Mouse (Mus musculus) cortical plate, adult 2 months (tissue): Measurements from ENCODE around the gene Foxa3.

Source experiments
- CTCF ChIP-seq: fragments of 200-500 bp; IDR thresholded peaks from 2 replicates; pipeline ENCODE4 v1.5.1; 2011; ENCODE audit warnings: mild to moderate bottlenecking, control low read depth, low read length; ENCODE audit not compliant: insufficient read depth; ENCODE audit errors: extremely low read depth
- POLR2A ChIP-seq: fragments of 200-500 bp; IDR thresholded peaks from 2 replicates; pipeline ENCODE4 v1.6.1; 2011; ENCODE audit warnings: mild to moderate bottlenecking, low read length, control low read depth; ENCODE audit not compliant: insufficient read depth; ENCODE audit errors: extremely low read depth

- TF ChIP-seq CTCF (no peak), POLR2A (no peak)
These were observed 21.6 kb downstream of the Foxa3 start for GRCm38 (mm10) chr7:19001807-19002085.
